Mouse (Mus musculus) intestine, postnatal 0 days (tissue): ENCODE results near the gene Ptprt. TPM values are rescaled to one million over a fixed set of nuclear protein-coding genes. Genes with fewer than 3 reads are reported as not detected.

Experiments
- ATAC-seq: fragments of 200-750 bp; cut with Nextera tagmentation; 2 replicates; pipeline ENCODE4 v1.8.0; 2017; ENCODE audit warnings: mild to moderate bottlenecking, moderate TSS enrichment, moderate library complexity
- H3K27ac ChIP-seq: fragments of 300-500 bp; sonication (generic); 2 replicates; pipeline ENCODE4 v1.5.1; 2014; ENCODE audit warnings: mild to moderate bottlenecking, low read depth, low read length, moderate library complexity
- H3K27me3 ChIP-seq: fragments of 300-500 bp; sonication (generic); replicated peaks from 2 replicates; pipeline ENCODE4 v1.6.1; 2014; ENCODE audit warnings: low read length, mixed read lengths; ENCODE audit not compliant: control insufficient read depth, insufficient read depth
- H3K36me3 ChIP-seq: fragments of 300-500 bp; sonication (generic); 2 replicates; pipeline ENCODE4 v1.6.1; 2014; ENCODE audit warnings: mild to moderate bottlenecking, moderate library complexity; ENCODE audit not compliant: control insufficient read depth, insufficient read depth
- H3K4me1 ChIP-seq: fragments of 300-500 bp; sonication (generic); replicated peaks from 2 replicates; pipeline ENCODE4 v1.6.1; 2014; ENCODE audit warnings: antibody characterized with exemption, low read length, mixed read lengths; ENCODE audit not compliant: control insufficient read depth, insufficient read depth
- H3K4me2 ChIP-seq: fragments of 300-500 bp; sonication (generic); replicated peaks from 2 replicates; pipeline ENCODE4 v1.6.1; 2014; ENCODE audit warnings: low read depth, mild to moderate bottlenecking, moderate library complexity
- H3K4me3 ChIP-seq: fragments of 300-500 bp; sonication (generic); 2 replicates; pipeline ENCODE4 v1.5.1; 2014; ENCODE audit warnings: low read depth, low read length
- H3K9ac ChIP-seq: fragments of 300-500 bp; sonication (generic); 2 replicates; pipeline ENCODE4 v1.6.1; 2014; ENCODE audit warnings: mild to moderate bottlenecking, low read depth, low read length
- H3K9me3 ChIP-seq: fragments of 300-500 bp; sonication (generic); 2 replicates; pipeline ENCODE4 v1.6.1; 2016; ENCODE audit warnings: mixed run types; ENCODE audit not compliant: control insufficient read depth
- CTCF ChIP-seq: sonication (generic); IDR thresholded peaks from 2 replicates; pipeline ENCODE4 v1.5.1; 2016; ENCODE audit warnings: low read depth, mild to moderate bottlenecking, control low read depth, antibody characterized with exemption, moderate library complexity
- WGBS: fragments of 180-500 bp; shearing (Covaris S2); extraction: QIAGEN DNeasy Blood & Tissue Kit; methylation state at CpG from one replicate; pipeline ENCODE4 v1.1.7; 2014; 5-methylcytosine and 5-hydroxymethylcytosine counted together
- polyA plus RNA-seq: library from polyadenylated mRNA; unstranded; fragments of >200 nt; fragmentation: Nextera tagmentation; extraction: Ambion mirVana; gene quantifications from 2 replicates; pipeline ENCODE4 v1.2.1, GENCODE M21; 2015

Ptprt gene
- polyA plus RNA-seq, 1 experiment from 2014 or later: 0.59 TPM

DNA sequence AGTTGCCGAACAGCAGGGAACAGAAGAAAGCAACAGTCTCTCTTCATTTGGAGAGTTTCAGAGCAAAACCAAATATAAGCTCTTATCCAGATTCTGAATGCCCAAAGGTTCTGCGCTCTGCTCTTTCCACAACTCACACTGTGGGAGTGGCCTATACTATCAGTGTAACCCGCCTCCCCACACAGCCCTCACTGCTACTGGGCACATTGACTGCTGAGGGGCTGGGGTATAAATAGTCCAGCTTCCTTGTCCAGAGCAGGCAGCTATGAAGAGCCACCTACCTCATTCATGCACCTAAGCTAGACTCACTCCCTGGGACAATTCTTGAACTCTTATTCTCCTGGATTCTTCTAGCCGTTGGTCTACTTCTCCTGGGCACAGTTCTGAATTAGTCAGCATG lies 147.9 kb downstream of the Ptprt start:
- Histone ChIP-seq H3K27ac (no peak overlapping the region), H3K36me3 (no peaks in the 10 kb centered on the region), H3K9me3 (no peaks in the 10 kb centered on the region), H3K9ac (no peak overlapping the region), H3K4me1 (no peaks in the 10 kb centered on the region), H3K27me3 (no peaks in the 10 kb centered on the region), H3K4me3 (no peak overlapping the region), H3K4me2 (no peak overlapping the region)
- TF ChIP-seq CTCF: no peak
- WGBS: 79% methylated on average over 4 of the region's 4 CpGs
- no peak for ATAC-seq

DNA sequence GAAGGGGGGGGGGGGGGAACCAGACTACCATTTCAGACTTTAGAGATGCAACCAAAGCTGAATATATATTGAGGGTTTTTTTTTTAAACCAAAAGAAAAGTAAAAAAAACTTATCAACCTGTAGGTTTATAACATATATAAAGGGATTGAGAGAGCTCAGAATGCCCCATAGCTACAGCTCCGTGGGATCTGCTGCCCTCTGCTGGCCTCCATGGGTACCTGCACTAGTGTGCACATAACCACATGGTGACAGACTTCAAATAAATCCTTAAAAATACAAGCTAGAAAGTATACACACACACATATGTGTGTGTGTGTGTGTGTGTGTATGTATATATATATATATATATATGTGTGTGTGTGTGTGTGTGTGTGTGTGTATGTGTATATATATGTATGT lies 148.9 kb downstream of the Ptprt start:
- Histone ChIP-seq H3K27ac (no peak overlapping the region), H3K27me3 (no peaks in the 10 kb centered on the region), H3K36me3 (no peaks in the 10 kb centered on the region), H3K9ac (no peak overlapping the region), H3K4me3 (no peak overlapping the region), H3K4me1 (no peaks in the 10 kb centered on the region), H3K4me2 (no peak overlapping the region), H3K9me3 (no peaks in the 10 kb centered on the region)
- 80% methylated on average over 1 of the region's 1 CpGs for WGBS
- ATAC-seq: no peak
- TF ChIP-seq CTCF: 0 out of 2 replicates have a peak, but pooled peaks have one; percentile 31

DNA sequence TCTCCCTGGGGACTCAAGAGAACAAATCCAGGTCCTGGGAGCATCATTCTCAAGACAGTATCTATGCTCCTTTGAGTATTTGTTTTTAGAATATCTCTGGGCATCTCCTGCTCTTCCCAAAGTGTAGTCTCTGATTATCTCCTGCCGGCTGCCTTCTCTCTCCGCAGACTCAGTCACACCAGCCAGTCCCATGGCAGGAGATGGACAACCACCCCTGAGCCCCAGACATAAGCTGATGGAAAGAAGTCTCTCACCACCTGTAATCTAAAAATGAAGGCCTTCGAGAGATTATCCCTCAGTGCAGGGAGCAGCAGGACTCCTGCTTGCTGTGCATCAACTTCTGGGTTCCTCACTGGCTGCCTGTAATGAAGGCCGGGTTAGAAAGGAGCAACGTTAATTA lies 151.9 kb downstream of the Ptprt start:
- no peaks in the 10 kb centered on the region for H3K36me3 ChIP-seq
- TF ChIP-seq CTCF: no peak
- no peaks in the 10 kb centered on the region for H3K27me3 ChIP-seq
- no peak overlapping the region for H3K4me3 ChIP-seq
- no peak for ATAC-seq
- H3K9ac ChIP-seq: no peak overlapping the region
- no peak overlapping the region for H3K27ac ChIP-seq
- no peaks in the 10 kb centered on the region for H3K9me3 ChIP-seq
- no peak overlapping the region for H3K4me2 ChIP-seq
- 82% methylated on average over 5 of the region's 5 CpGs for WGBS
- no peaks in the 10 kb centered on the region for H3K4me1 ChIP-seq

- TF ChIP-seq CTCF: no peak
- Histone ChIP-seq H3K9ac (no peak overlapping the region), H3K27ac (no peak overlapping the region), H3K27me3 (no peaks in the 10 kb centered on the region), H3K36me3 (no peaks in the 10 kb centered on the region), H3K4me3 (no peak overlapping the region), H3K9me3 (no peaks in the 10 kb centered on the region), H3K4me2 (no peak overlapping the region), H3K4me1 (no peaks in the 10 kb centered on the region)
- WGBS: 90% methylated on average over 10 of the region's 10 CpGs
- ATAC-seq: no peak
Measured at GRCm38 (mm10) chr2:162507664-162508063, 153.3 kb downstream of the Ptprt start.

- no peak overlapping the region for H3K4me3 ChIP-seq
- ATAC-seq: no peak
- no peaks in the 10 kb centered on the region for H3K27me3 ChIP-seq
- H3K27ac ChIP-seq: no peak overlapping the region
- 80% methylated on average over 4 of the region's 4 CpGs for WGBS
- no peak overlapping the region for H3K9ac ChIP-seq
- no peaks in the 10 kb centered on the region for H3K9me3 ChIP-seq
- H3K36me3 ChIP-seq: no peaks in the 10 kb centered on the region
- TF ChIP-seq CTCF: no peak
- no peaks in the 10 kb centered on the region for H3K4me1 ChIP-seq
- H3K4me2 ChIP-seq: no peak overlapping the region
Measured at GRCm38 (mm10) chr2:162504850-162505249, 156.1 kb downstream of the Ptprt start.

- ATAC-seq: no peak
Measured at GRCm38 (mm10) chr2:162499501-162499915, 161.4 kb downstream of the Ptprt start.

GRCm38 (mm10) chr2:162498191-162498590 lies 162.8 kb downstream of the Ptprt start:
- Histone ChIP-seq H3K4me3 (no peak overlapping the region), H3K4me2 (no peak overlapping the region), H3K4me1 (no peaks in the 10 kb centered on the region), H3K9ac (no peak overlapping the region), H3K9me3 (no peaks in the 10 kb centered on the region), H3K36me3 (no peaks in the 10 kb centered on the region), H3K27me3 (no peaks in the 10 kb centered on the region), H3K27ac (no peak overlapping the region)
- TF ChIP-seq CTCF: no peak
- no peak for ATAC-seq
- 38% methylated on average over 3 of the region's 3 CpGs for WGBS

More at GRCm38 (mm10) chr2:162499501-162499915, 161.4 kb downstream of the Ptprt start:
- H3K4me3 ChIP-seq: no peak overlapping the region
- TF ChIP-seq CTCF: no peak
- 84% methylated on average over 9 of the region's 9 CpGs for WGBS
- no peaks in the 10 kb centered on the region for H3K9me3 ChIP-seq
- H3K4me1 ChIP-seq: no peaks in the 10 kb centered on the region
- H3K4me2 ChIP-seq: no peak overlapping the region
- no peak overlapping the region for H3K27ac ChIP-seq
- no peaks in the 10 kb centered on the region for H3K27me3 ChIP-seq
- H3K9ac ChIP-seq: no peak overlapping the region
- no peaks in the 10 kb centered on the region for H3K36me3 ChIP-seq
